Mouse (Mus musculus) frontal cortex, postnatal 25 days (tissue): ENCODE results near the gene Nfkbia.

ENCODE experiments used
- DNase-seq, 2 experiments: peaks; one replicate each; pipeline ENCODE4 v3.0.0; 2022; ENCODE audit warnings: low spot score in 2 of 2

Nfkbia gene

DNA sequence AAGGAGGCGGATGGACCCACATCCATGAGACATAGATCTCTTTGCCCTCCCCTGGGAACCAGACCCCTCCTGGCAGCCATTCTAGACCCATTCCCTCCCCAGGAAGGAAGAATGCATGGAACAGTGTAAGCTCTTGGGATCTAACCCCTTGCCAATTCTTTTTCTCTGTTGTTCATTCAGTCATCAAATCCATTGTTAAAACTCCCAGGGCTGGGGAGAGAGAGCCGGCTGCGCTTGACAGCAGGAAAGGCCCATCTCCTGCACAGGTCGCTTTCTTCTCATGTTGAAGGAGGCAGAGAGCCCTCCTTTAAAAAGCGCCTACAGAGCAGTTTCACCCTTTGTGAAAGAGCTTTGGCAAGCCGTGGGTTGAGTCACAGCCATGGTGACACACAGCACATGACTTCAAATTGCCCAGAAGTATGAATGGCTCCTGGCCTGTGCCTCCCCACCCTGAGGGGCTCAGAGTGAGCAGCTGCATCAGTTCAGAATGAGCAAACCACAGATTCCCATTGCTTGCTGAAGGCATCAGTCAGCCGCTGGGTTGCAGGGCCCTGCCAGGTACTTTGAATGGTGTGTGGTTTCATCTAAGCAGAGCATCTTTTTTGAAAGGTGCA, 26.3 kb downstream of the Nfkbia start:
- no peak for DNase-seq

DNA sequence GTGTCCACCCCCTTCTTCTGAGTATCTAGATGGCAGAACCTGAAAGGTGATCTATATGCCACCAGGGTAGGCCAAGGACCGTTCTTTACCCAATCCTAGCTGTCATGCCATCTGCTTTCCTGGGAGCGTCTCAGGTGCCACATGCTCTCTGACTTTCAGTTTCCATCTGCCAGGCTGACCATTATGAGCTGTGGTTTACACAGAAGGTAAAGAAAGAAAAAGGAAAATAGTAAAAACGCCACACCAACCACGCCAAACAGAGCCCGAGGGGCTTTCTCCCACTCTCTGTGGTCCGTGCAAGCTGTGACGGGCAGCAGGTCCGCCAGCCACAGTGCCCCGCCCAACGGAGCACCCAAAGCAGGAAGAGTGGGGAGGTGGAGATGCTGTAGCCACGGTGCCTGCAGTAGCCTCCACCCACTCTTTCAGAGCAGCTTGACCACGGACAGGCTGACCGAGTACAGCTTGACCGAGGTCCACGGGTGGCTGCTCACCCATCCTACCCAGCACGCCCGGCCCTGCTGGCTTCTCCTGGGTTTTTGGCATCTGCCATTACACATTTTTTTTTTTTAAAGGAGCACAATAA, 27.0 kb downstream of the Nfkbia start:
- no peak for DNase-seq

DNA sequence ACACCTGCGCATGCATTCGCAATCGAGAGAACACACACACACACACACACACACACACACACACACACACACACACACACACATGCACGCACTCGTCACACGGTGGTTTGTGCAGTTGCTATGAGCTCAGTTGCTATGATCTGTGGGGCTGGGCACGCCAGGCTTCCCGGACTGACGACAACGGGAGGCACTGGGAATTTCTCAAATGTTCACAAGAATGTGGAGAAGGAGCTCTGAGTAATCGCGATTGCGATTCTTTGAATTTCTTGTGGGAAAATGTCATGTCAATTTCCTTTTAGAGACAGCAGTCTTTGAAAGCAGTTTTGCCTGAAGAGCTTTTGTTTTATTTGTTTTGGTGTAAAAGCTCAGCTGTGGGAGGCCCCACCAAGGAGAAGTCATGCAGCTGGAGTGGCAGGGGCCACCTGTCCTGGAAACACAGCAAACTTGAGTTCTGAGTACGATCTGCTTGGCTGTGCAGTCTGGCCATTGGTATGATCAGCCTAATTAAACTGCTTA, 27.5 kb downstream of the Nfkbia start:
- no peak for DNase-seq

DNA sequence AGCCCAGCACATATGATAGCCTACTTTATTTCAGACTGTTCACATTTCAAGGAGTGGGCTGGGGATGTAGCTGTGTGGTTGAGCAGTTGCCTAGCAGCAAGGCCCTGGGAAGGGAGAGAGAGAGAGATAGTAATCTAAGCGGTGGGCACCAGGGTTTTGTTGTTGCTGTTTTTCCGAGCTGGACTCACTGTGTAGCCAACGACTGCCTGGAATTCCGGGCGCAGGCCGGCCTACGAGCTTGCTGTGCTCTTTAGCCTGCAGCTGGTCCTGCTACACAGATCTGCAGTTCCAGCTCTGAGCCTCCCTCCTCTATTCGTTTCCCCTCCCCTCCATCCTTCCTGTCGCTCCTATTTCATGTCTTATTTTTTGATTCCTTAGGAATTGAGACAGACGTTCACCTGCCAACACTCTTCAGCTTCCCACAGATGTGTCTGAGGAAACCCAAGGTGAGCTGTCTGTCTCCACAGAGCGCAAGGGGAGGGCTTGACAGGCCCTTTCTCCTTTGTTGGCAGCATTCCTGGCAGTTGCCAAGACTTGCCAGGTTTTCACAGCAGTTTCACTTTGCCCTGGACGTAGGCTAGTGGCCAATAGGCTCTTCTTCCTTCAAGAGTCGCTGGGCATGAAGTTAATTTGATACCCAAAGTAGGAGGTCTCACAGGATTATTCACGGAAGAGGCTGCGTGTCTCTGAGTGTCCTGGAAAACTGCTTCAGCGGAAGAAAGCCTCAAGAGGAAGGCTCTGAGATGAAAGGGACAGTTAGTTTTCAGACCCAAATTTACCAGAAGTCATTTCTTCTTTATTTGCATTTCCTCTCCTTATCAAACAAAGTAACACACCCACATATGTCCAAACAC, 28.2 kb downstream of the Nfkbia start:
- DNase-seq = no peak

DNA sequence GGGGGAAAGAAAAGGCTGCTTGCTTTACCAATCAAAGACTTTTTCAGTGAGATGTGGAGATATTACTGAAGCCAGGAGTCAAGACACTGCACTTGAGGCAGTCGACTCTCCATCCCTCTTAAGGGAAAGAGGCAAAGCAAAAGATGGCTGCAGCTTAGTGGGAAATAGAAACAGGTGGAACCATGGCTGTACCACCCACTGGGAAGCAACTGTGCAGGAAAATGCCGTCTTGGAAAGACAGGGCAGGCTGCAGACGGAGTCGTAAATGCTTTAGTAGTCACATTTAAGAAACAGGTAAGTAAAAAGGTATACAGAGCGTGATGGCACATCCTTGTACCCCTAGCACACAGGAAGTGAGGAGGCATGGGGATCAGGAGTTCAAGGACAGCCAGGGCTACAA, 29.4 kb downstream of the Nfkbia start:
- DNase-seq = no peak

DNA sequence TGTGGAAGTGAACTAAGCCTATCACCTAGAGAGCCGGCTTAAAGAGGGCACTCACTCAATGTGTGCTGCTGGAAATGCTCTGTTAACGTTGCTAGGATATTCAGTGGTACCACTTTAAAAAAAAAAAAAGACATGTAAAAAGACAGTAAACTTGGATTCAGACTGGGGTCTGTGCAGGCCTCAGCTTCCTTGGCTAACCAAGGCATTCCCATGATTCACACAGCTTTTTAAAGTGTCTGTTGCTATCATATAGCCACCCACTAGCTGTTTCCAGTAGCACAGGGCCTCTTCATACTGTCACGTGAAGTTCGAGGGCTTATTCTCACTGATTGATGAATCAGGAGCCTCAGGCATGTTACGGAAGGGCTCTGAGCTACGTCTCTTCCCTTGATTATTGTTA, 30.0 kb downstream of the Nfkbia start:
- DNase-seq = no peak

DNA sequence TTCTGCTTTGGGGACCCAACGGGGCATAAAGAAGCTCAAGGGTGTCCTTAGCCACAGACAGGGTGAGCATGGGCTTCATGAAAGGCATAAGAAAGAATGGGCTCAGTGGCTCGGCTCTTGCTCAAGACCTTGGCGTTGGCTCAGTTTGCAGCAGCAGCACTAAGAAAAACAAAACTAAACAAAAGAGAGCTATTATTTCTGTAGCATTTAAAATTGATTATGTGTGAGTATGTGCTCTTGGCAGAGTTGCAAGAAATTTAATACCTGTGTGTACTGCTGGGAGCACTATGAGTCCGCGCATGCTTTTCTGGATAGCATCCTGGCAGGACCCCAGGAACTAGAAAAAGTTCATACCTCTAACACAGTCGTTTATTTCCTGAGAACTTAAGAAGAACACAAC, 30.7 kb downstream of the Nfkbia start:
- DNase-seq = no peak

DNA sequence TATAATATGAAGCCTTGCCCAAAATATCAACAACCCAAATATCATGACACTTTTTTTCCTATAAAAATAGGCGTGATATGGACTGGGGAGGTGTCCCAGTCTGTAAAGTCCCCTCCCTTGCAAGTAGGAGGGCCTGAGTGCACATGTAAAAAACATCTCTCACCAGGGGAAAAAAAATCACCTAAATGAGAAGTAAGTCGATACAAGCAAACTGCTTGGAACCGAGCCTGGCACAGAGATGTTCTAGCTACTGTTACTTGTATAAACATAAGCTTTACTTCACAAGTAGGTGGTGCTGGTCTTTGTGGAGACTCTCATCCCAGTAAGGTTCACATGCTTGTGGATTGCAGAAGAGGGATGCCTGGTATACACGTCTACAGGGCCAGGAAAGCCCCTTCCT, 31.5 kb downstream of the Nfkbia start:
- no peak for DNase-seq

DNA sequence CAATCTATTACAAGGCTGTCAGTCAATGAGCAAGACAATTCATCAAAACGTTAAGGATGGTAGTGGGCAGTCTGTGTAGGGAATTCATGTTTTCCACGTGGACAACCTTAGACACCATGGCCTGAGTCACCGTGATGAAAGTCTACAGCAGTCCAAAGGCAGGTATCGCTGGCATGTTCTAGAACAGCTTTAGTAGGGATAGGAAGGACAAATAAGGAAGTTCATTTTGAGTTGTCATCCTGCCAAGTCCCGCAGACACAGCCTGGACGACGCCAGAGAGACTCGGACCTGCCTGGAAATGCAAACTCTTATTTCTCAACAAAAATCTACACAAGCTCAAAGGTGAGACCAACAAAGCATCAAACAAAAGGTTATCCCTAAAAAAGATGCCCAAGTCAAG, 32.7 kb downstream of the Nfkbia start:
- no peak for DNase-seq

DNA sequence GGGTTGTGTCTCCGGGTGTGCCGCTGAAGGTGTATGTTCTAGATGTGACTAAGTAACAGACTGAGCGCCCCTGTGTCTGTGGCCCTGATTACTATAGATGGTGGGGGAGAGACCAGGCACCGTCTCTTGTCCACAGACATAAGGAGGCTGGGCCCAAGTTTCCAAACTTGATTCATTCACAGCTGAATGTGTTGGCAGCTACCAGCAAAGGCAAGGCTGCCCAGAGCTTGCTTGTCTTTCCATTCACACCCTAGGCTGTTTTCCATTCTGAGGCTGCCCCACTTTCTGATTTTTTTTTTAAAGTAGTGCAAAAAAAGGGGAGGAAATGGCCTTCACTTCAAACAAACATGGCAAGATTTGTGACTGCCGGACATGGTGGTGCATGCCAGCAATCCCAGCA, 35.6 kb downstream of the Nfkbia start:
- DNase-seq = no peak

DNA sequence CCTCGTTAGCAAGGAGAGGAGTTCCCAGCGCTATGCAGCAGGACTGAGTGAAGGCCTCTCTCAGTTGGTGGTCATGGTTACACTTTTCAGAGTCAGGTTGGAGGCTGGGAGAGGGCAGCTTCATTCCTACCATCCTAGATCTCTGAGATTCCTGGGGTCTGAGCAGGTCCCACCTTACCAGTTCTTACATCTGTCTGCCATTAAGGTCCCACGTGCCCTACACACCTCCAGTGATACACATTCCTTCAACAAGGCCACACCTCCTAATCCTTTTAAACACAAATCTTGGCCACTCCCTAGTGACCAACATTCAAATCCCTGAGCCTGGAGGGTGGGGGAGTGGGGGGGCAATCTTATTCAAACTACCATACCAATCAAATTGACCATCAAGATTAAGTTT, 36.3 kb downstream of the Nfkbia start:
- DNase-seq = no peak

DNA sequence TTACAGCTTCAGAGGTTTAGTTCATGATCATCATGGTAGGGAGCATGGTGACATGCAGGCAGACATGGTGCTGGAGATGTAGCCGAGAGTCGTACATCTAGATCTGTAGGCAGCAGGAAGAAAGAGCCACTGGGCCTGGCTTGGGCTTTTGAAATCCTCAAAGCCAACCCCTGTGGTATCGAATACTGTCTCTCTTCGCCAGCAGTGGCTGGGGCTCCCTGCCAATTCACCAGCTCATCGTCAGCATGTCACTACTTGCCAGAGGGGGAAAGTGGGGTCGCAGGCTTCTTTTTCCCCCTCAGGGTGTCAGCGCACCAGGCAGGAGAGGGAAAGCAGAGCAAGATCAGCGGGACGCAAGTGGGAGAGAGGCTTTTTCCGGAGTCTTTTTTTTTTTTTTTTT, 37.2 kb downstream of the Nfkbia start:
- no peak for DNase-seq

DNA sequence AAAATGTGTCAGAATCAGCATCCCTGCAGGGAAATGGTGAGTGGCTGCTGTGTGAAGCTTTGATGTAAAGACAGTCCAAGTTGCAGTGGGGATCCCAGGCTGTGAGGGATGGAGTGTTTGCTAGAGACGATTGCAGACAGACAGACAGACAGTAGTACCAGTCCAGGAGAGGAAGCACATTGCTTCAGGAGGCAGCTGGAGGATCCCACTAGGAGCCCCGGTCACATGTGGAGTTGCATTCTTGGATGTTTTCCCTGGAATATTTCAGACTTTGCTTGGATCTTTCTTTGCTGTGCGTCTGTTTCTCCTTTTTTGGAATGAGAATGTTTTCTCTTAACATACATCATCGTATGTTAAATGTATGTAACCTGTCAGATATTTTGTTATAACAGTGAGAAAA, 38.5 kb downstream of the Nfkbia start:
- no peak for DNase-seq

DNA sequence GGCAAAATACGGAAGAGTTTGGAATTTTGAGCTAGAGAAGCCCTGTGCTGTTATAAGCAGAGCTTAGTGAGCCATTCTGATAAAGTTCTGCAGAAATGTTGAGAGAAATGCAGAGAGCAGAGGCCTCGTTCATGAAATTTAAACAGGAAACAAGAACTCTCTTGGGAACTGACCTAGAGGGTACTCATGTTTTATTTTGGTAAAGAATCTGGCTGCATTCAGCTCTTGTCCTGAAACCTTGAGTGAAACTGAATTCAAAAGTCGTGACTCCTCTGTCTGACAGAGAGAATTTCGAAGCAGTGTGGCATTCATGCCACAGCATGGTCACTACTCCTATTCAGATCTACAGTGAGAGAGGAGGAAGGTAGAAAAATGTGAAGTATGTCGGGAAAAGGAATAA, 39.6 kb downstream of the Nfkbia start:
- DNase-seq = no peak

DNA sequence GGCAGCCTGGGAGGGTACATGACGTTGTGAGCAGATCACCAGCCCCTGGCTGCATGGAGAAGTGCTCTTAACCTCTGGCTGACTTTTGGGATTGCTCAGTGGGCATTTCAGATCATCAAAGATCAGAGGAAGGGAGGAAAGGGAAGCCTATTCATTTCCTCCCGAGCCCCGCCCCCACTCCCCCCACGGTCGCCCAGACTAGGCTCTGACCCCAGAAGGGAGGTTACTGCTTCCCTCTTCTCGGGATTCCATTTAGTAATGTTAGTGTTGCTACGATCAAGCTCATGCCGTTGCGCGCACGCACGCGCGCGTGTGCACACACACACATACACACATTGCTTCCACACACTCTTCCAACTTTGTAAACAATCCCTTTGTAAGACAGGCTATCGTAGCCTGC, 42.0 kb downstream of the Nfkbia start:
- DNase-seq = no peak

DNA sequence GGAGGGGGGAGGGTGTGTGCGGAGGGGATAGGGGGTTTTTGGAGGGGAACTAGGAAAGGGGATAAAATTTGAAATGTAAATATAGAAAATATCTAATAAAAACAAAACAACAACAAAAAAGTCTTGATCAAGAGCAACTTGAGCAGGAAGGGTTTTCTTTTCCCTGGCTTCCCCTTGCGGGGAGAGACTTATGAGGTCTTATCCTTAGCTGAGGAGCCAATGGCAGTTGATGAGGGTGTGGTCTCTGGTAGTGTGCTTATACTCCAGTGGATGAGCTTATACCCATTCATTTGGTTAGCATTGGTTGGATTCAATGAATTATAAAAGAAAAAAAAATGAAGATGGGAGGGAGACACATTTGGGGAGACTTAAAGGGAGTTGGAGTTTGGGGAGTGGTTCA, 43.4 kb downstream of the Nfkbia start:
- DNase-seq = no peak

DNA sequence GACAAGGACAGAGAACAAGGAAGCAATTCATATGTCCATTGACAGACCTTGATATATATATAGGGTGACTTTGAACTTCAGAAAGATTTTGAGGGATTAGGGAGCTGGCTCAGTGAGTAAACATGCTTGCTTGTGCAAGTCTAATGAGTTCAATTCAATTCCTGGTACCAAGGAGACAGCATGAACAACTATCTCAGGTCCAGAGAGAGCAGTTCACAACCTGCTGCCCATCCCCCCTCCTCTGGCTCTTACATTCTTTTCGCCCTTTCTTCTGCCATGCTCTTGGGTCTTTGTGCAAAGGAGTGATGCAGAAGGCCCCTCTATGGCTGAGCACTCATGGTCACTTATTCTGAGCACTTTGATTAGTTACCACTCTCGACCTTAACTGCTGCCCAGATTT, 44.0 kb downstream of the Nfkbia start:
- DNase-seq = no peak

DNA sequence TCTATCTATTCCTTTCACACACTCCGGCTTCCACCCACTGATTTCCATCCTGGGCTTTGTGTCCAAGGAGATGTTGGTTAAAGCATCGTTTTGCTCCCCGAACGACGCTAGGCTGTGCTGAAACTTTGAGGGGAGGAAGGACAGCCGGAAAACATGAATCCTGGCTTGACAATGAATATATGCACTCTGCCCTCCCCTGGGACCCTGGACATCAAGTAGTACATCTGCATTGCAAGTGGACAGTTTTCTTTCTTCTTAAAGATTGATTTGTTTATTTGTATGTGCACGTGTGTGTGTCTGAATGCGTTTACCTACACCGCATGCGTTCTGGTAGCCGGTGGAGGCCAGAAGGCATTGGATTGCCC, 45.1 kb downstream of the Nfkbia start:
- no peak for DNase-seq

DNA sequence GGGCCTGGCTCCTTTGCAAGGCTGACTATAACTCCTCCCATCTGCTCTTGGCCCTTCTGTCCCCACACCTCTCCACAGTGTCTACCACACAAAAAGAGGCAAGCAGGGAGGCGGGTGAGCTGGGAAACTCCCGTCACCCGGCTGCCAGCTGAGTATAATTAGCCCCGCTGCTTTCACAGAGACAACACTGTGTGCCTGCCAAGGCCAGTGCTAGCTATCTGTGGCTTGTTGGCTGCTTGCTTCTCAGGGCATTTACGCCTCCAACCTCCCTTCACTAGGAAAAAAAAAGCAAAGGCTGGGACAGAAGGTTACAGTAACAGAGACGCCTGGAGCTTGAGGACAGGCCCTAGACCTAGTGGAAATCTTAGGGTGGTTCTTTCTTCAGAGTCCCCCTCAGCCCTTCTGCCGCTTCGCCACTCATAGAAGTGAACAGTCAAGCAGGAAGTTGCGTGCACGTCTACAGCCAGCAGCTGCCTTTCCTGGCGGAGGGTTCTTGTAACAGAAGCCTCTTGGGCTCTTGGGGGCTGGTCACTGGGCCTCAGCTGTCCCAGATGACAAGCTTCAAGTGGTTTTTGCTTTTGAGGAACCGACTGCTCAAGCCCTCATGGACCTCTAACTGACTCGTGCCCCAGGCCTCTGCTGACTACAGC, 45.6 kb downstream of the Nfkbia start:
- peak; percentile 65 to 72 for DNase-seq

DNA sequence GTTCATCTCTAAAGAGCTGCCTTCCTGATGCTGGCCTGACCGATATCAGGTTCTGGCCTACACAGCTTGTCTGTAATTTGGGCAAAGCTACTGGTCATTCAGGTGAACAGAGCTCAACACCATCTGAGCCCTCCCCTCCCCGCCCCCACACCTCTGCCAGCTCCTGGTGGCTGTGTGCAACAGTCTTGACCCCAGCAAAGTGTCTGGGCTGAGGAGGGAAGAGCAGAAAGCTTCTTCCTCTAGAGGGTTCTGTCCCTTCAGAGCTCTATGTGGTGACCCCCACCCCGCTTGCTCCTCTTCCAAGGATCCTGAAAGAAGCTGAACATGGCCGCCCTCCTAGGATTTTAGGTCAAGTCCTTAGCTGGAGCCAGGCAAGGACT, 46.1 kb downstream of the Nfkbia start:
- no peak for DNase-seq

DNA sequence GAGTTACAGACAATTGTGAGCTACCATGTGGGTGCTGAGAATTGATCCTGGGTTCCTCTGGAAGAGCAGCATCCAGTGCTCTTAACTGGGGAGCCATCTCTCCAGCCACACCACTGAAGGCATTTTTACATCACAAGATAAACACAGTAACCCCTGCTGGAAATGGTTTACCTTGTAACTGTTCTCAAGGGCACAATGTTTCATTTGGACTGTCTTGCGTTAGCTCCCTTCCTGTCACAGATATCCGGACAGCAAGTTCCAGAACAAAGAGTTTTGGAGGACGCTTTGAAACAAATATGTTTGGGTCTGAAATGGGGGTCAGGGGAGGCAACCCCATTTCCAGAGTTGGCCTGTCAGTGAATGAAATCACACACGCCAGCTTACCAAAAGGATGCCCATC, 46.9 kb downstream of the Nfkbia start:
- no peak for DNase-seq

DNA sequence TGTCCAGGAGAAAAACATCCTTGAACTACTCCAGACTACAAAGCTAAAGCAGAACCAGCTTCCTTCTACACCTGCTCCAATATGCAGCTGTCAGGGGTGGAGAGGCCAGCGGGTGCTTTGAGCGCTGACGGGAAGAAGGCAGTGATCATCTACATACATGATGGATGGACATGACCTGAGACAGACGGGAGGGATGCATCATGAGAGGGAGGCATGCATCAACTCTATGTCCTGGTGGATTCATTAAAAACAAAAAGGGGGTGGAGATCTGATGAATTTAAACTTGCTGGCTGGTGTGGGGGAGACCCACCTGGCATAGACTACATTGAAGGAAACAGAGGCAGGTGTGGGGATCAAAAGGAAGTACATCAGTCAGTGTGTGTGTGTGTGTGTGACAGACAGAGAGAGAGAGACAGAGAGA, 48.4 kb downstream of the Nfkbia start:
- no peak for DNase-seq
